Mouse (Mus musculus): ENCODE measurements around the gene Susd2. TPM values are rescaled to one million over a fixed set of nuclear protein-coding genes. Genes with fewer than 3 reads are reported as not detected.

The Susd2 gene
- total RNA-seq (2021) = 1 to 10 TPM; 1.3 to 1.8 TPM
- 4.3 TPM in 2 replicates for polyA plus RNA-seq (2012; rRNA removed)
- long read RNA-seq, partial matches to known transcripts = 0 of 1 reads
- long read RNA-seq, other reads (novel, unspliced or antisense) = 0 of 1 reads

GRCm38 (mm10) chr10:75643741-75644343, at the start of gene Susd2:
TSS of gene Susd2 (minus strand) at chr10:75644008.
- H3K4me1 ChIP-seq (ENCODE audit: control insufficient read depth, insufficient read depth, low read length) = 0 out of 2 replicates have a peak, but pooled peaks cover 2% of the 10 kb centered on the region
- H3K4me3 ChIP-seq = no peak within 1 kb of the TSS
- WGBS = 22% methylated on average over 11 of the region's 11 CpGs
- no peaks in the 10 kb centered on the region for H3K27me3 ChIP-seq (ENCODE audit: control insufficient read depth, insufficient read depth, low read length)
- DNase-seq = peak in 1 of 2 experiments; percentile 44
- intact Hi-C loops (cut with DNase I) = no loop called here
- no peak for TF ChIP-seq CTCF (IDR thresholded peaks at IDR 0.05)
- TF ChIP-seq POLR2A (IDR thresholded peaks at IDR 0.05; ENCODE audit: insufficient read depth, low read depth, low read length) = no peak
- no peak for TF ChIP-seq EP300 (IDR thresholded peaks at IDR 0.05; ENCODE audit: insufficient read depth, low read depth, low read length)
- no peak within 1 kb of the TSS for H3K9ac ChIP-seq (ENCODE audit: low read depth, low read length)
- no peaks in the 10 kb centered on the region for H3K36me3 ChIP-seq (ENCODE audit: control insufficient read depth, insufficient read depth, low read length)
- no peak within 1 kb of the TSS; the same call in 1 of the 2 replicates for H3K27ac ChIP-seq
- H3K79me2 ChIP-seq (replicated peaks; ENCODE audit: control insufficient read depth, insufficient read depth, low read length) = no peaks in the 10 kb centered on the region

GRCm38 (mm10) chr10:75688598-75688997, 44.8 kb upstream of the Susd2 start:
- no peaks in the 10 kb centered on the region for H3K36me3 ChIP-seq (ENCODE audit: control insufficient read depth, insufficient read depth, low read length)

GRCm38 (mm10) chr10:75686724-75687123, 42.9 kb upstream of the Susd2 start:
- Histone ChIP-seq H3K36me3 (ENCODE audit: control insufficient read depth, insufficient read depth, low read length) (no peaks in the 10 kb centered on the region), H3K9ac (ENCODE audit: low read depth, low read length) (no peak overlapping the region), H3K4me1 (ENCODE audit: control insufficient read depth, insufficient read depth, low read length) (no peaks in the 10 kb centered on the region), H3K27ac (no peak overlapping the region), H3K4me3 (no peak overlapping the region), H3K27me3 (ENCODE audit: control insufficient read depth, insufficient read depth, low read length) (no peaks in the 10 kb centered on the region), H3K79me2 (replicated peaks; ENCODE audit: control insufficient read depth, insufficient read depth, low read length) (no peaks in the 10 kb centered on the region)
- TF ChIP-seq POLR2A (IDR thresholded peaks at IDR 0.05; ENCODE audit: insufficient read depth, low read depth, low read length) = no peak
- no peak for TF ChIP-seq EP300 (IDR thresholded peaks at IDR 0.05; ENCODE audit: insufficient read depth, low read depth, low read length)
- TF ChIP-seq CTCF (IDR thresholded peaks at IDR 0.05) = no peak
- DNase-seq = no peak
- WGBS = 65% methylated on average over 4 of the region's 4 CpGs
- intact Hi-C loops (cut with DNase I) = no loop called here

More at GRCm38 (mm10) chr10:75688598-75688997, 44.8 kb upstream of the Susd2 start:
- WGBS = 92% methylated on average over 2 of the region's 2 CpGs
- Histone ChIP-seq H3K27ac (no peak overlapping the region), H3K79me2 (replicated peaks; ENCODE audit: control insufficient read depth, insufficient read depth, low read length) (no peaks in the 10 kb centered on the region), H3K4me1 (ENCODE audit: control insufficient read depth, insufficient read depth, low read length) (no peaks in the 10 kb centered on the region), H3K4me3 (no peak overlapping the region), H3K9ac (ENCODE audit: low read depth, low read length) (no peak overlapping the region), H3K27me3 (ENCODE audit: control insufficient read depth, insufficient read depth, low read length) (no peaks in the 10 kb centered on the region)
- DNase-seq = no peak
- TF ChIP-seq EP300 (IDR thresholded peaks at IDR 0.05; ENCODE audit: insufficient read depth, low read depth, low read length) = no peak
- intact Hi-C loops (cut with DNase I) = no loop called here

- intact Hi-C loops (cut with DNase I) = no loop called here
- no peak overlapping the region for H3K4me3 ChIP-seq
- no peak overlapping the region for H3K27ac ChIP-seq
- H3K4me1 ChIP-seq (ENCODE audit: control insufficient read depth, insufficient read depth, low read length) = no peaks in the 10 kb centered on the region
- no peak for TF ChIP-seq CTCF (IDR thresholded peaks at IDR 0.05)
- TF ChIP-seq EP300 (IDR thresholded peaks at IDR 0.05; ENCODE audit: insufficient read depth, low read depth, low read length) = no peak
- TF ChIP-seq POLR2A (IDR thresholded peaks at IDR 0.05; ENCODE audit: insufficient read depth, low read depth, low read length) = no peak
- H3K79me2 ChIP-seq (replicated peaks; ENCODE audit: control insufficient read depth, insufficient read depth, low read length) = no peaks in the 10 kb centered on the region
- H3K9ac ChIP-seq (ENCODE audit: low read depth, low read length) = no peak overlapping the region
- WGBS = 72% methylated on average over 12 of the region's 12 CpGs
- H3K27me3 ChIP-seq (ENCODE audit: control insufficient read depth, insufficient read depth, low read length) = no peaks in the 10 kb centered on the region
- no peaks in the 10 kb centered on the region for H3K36me3 ChIP-seq (ENCODE audit: control insufficient read depth, insufficient read depth, low read length)
- no peak for DNase-seq
Observed at GRCm38 (mm10) chr10:75684035-75685004, 40.5 kb upstream of the Susd2 start.

GRCm38 (mm10) chr10:75680574-75681001, 36.8 kb upstream of the Susd2 start:
- Histone ChIP-seq H3K9ac (ENCODE audit: low read depth, low read length) (no peak overlapping the region), H3K79me2 (replicated peaks; ENCODE audit: control insufficient read depth, insufficient read depth, low read length) (no peaks in the 10 kb centered on the region), H3K4me1 (ENCODE audit: control insufficient read depth, insufficient read depth, low read length) (peaks cover 17% of the 10 kb centered on the region), H3K36me3 (ENCODE audit: control insufficient read depth, insufficient read depth, low read length) (peaks cover 8% of the 10 kb centered on the region; the same call in 1 of the 2 replicates), H3K27me3 (ENCODE audit: control insufficient read depth, insufficient read depth, low read length) (no peaks in the 10 kb centered on the region), H3K27ac (no peak overlapping the region), H3K4me3 (no peak overlapping the region)
- intact Hi-C loops (cut with DNase I) = no loop called here
- TF ChIP-seq CTCF (IDR thresholded peaks at IDR 0.05) (no peak), POLR2A (IDR thresholded peaks at IDR 0.05; ENCODE audit: insufficient read depth, low read depth, low read length) (no peak), EP300 (IDR thresholded peaks at IDR 0.05; ENCODE audit: insufficient read depth, low read depth, low read length) (no peak)
- DNase-seq = no peak
- WGBS = 96% methylated on average over 10 of the region's 10 CpGs

All from heart, adult 2 months (tissue).